Mouse (Mus musculus) forebrain, embryonic 15.5 days (tissue): ENCODE measurements around the gene Plscr2. TPM values are rescaled to one million over a fixed set of nuclear protein-coding genes. Genes with fewer than 3 reads are reported as not detected.

Source experiments
- ATAC-seq: fragments of 200-750 bp; cut with Nextera tagmentation; replicated peaks from 2 replicates; pipeline ENCODE4 v1.8.0; 2017; ENCODE audit warnings: mild to moderate bottlenecking, moderate TSS enrichment, moderate library complexity
- H3K27ac ChIP-seq: fragments of 300-500 bp; sonication (generic); replicated peaks from 2 replicates; pipeline ENCODE4 v1.5.1; 2015; ENCODE audit warnings: mild to moderate bottlenecking, inconsistent platforms
- H3K27me3 ChIP-seq: fragments of 300-500 bp; sonication (generic); 2 replicates; pipeline ENCODE4 v1.6.1; 2015; ENCODE audit warnings: inconsistent platforms
- H3K36me3 ChIP-seq: fragments of 300-500 bp; sonication (generic); 2 replicates; pipeline ENCODE4 v1.6.1; 2015; ENCODE audit warnings: mild to moderate bottlenecking, inconsistent platforms
- H3K4me1 ChIP-seq: fragments of 300-500 bp; sonication (generic); 2 replicates; pipeline ENCODE4 v1.6.1; 2015; ENCODE audit warnings: inconsistent platforms
- H3K4me2 ChIP-seq: fragments of 300-500 bp; sonication (generic); replicated peaks from 2 replicates; pipeline ENCODE4 v1.6.1; 2015; ENCODE audit warnings: mild to moderate bottlenecking, inconsistent platforms
- H3K4me3 ChIP-seq: fragments of 300-500 bp; sonication (generic); 2 replicates; pipeline ENCODE4 v1.5.1; 2015; ENCODE audit warnings: mild to moderate bottlenecking, inconsistent platforms
- H3K9ac ChIP-seq: fragments of 300-500 bp; sonication (generic); replicated peaks from 2 replicates; pipeline ENCODE4 v1.6.1; 2015; ENCODE audit warnings: mild to moderate bottlenecking, inconsistent platforms
- H3K9me3 ChIP-seq: fragments of 300-500 bp; sonication (generic); 2 replicates; pipeline ENCODE4 v1.6.1; 2016; ENCODE audit warnings: inconsistent platforms
- WGBS: fragments of 180-500 bp; shearing (Covaris S2); methylation state at CpG from one replicate; pipeline ENCODE4 v1.1.7; 2015; ENCODE audit warnings: mixed read lengths; 5-methylcytosine and 5-hydroxymethylcytosine counted together
- polyA plus RNA-seq: library from polyadenylated mRNA; unstranded; fragments of >200 nt; fragmentation: Nextera tagmentation; extraction: Ambion mirVana; gene quantifications from 2 replicates; pipeline ENCODE4 v1.2.1, GENCODE M21; 2015

Plscr2 gene
- polyA plus RNA-seq: 0.99 and 1.3 TPM in 2 replicates

GRCm38 (mm10) chr9:92275486-92276207 lies at the start of gene Plscr2:
Plscr2 (plus strand) TSS chr9:92275602.
- Histone ChIP-seq H3K9ac (no peak within 1 kb of the TSS), H3K4me2 (no peak within 1 kb of the TSS), H3K4me1 (no peaks in the 10 kb centered on the region), H3K36me3 (no peaks in the 10 kb centered on the region), H3K9me3 (no peaks in the 10 kb centered on the region), H3K27me3 (no peaks in the 10 kb centered on the region), H3K4me3 (no peak within 1 kb of the TSS), H3K27ac (no peak within 1 kb of the TSS)
- no peak for ATAC-seq
- WGBS: 76% methylated on average over 9 of the region's 9 CpGs

GRCm38 (mm10) chr9:92226127-92226655 lies 49.2 kb upstream of the Plscr2 start:
- Histone ChIP-seq H3K4me3 (no peak overlapping the region), H3K27me3 (no peaks in the 10 kb centered on the region), H3K9ac (no peak overlapping the region), H3K9me3 (no peaks in the 10 kb centered on the region), H3K27ac (no peak overlapping the region), H3K36me3 (no peaks in the 10 kb centered on the region), H3K4me2 (no peak overlapping the region), H3K4me1 (no peaks in the 10 kb centered on the region)
- ATAC-seq: no peak
- 90% methylated on average over 3 of the region's 3 CpGs for WGBS

- WGBS: 87% methylated on average over 3 of the region's 3 CpGs
- H3K9ac ChIP-seq: no peak overlapping the region
- H3K36me3 ChIP-seq: no peaks in the 10 kb centered on the region
- H3K4me3 ChIP-seq: no peak overlapping the region
- H3K27ac ChIP-seq: no peak overlapping the region
- no peak overlapping the region for H3K4me2 ChIP-seq
- H3K9me3 ChIP-seq: no peaks in the 10 kb centered on the region
- no peak for ATAC-seq
- no peaks in the 10 kb centered on the region for H3K4me1 ChIP-seq
- no peaks in the 10 kb centered on the region for H3K27me3 ChIP-seq
Measured at GRCm38 (mm10) chr9:92226795-92227194, 48.6 kb upstream of the Plscr2 start.

- no peak overlapping the region for H3K9ac ChIP-seq
- no peak for ATAC-seq
- no peaks in the 10 kb centered on the region for H3K9me3 ChIP-seq
- H3K27me3 ChIP-seq: no peaks in the 10 kb centered on the region
- no peak overlapping the region for H3K4me2 ChIP-seq
- H3K4me1 ChIP-seq: no peaks in the 10 kb centered on the region
- no peak overlapping the region for H3K27ac ChIP-seq
- no peak overlapping the region for H3K4me3 ChIP-seq
- no peaks in the 10 kb centered on the region for H3K36me3 ChIP-seq
- WGBS: 94% methylated on average over 16 of the region's 16 CpGs
Measured at GRCm38 (mm10) chr9:92228867-92229832, 46.3 kb upstream of the Plscr2 start.

- Histone ChIP-seq H3K9ac (no peak overlapping the region), H3K27ac (no peak overlapping the region), H3K36me3 (no peaks in the 10 kb centered on the region), H3K4me3 (no peak overlapping the region), H3K27me3 (no peaks in the 10 kb centered on the region), H3K4me1 (no peaks in the 10 kb centered on the region), H3K4me2 (no peak overlapping the region), H3K9me3 (no peaks in the 10 kb centered on the region)
- ATAC-seq: no peak
- 86% methylated on average over 2 of the region's 2 CpGs for WGBS
Measured at GRCm38 (mm10) chr9:92229833-92230205, 45.6 kb upstream of the Plscr2 start.

- Histone ChIP-seq H3K4me2 (no peak overlapping the region), H3K4me3 (no peak overlapping the region), H3K4me1 (no peaks in the 10 kb centered on the region), H3K27ac (no peak overlapping the region), H3K9me3 (no peaks in the 10 kb centered on the region), H3K36me3 (no peaks in the 10 kb centered on the region), H3K27me3 (no peaks in the 10 kb centered on the region), H3K9ac (no peak overlapping the region)
- no peak for ATAC-seq
- WGBS: 87% methylated on average over 11 of the region's 11 CpGs
Measured at GRCm38 (mm10) chr9:92234901-92235458, 40.4 kb upstream of the Plscr2 start.

GRCm38 (mm10) chr9:92248773-92249446 lies 26.5 kb upstream of the Plscr2 start:
- H3K9me3 ChIP-seq: no peaks in the 10 kb centered on the region
- no peaks in the 10 kb centered on the region for H3K36me3 ChIP-seq
- no peak overlapping the region for H3K4me3 ChIP-seq
- no peak overlapping the region for H3K4me2 ChIP-seq
- no peak overlapping the region for H3K27ac ChIP-seq
- peaks cover 15% of the 10 kb centered on the region; the same call in 1 of the 2 replicates for H3K4me1 ChIP-seq
- no peak for ATAC-seq
- whole genome bisulfite sequencing: 85% methylated on average over 7 of the region's 7 CpGs
- H3K27me3 ChIP-seq: no peaks in the 10 kb centered on the region
- H3K9ac ChIP-seq: no peak overlapping the region

- 39% methylated on average over 7 of the region's 7 CpGs for WGBS
- Histone ChIP-seq H3K36me3 (no peaks in the 10 kb centered on the region), H3K27me3 (no peaks in the 10 kb centered on the region), H3K9me3 (no peaks in the 10 kb centered on the region), H3K27ac (peak within 1 kb of the TSS; percentile 55), H3K4me2 (peak within 1 kb of the TSS; percentile 84), H3K4me1 (peaks cover 15% of the 10 kb centered on the region; the same call in 1 of the 2 replicates), H3K9ac (peak within 1 kb of the TSS; percentile 62), H3K4me3 (peak within 1 kb of the TSS; percentile 57)
- no peak for ATAC-seq
Measured at GRCm38 (mm10) chr9:92249447-92249852, 26.0 kb upstream of the Plscr2 start, which contains the start of gene Plscr1. Plscr1 (plus strand) TSS chr9:92249750.

- no peaks in the 10 kb centered on the region for H3K9me3 ChIP-seq
- peak overlapping the region; percentile 55 for H3K27ac ChIP-seq
- peak overlapping the region; percentile 62 for H3K9ac ChIP-seq
- H3K4me1 ChIP-seq: peaks cover 15% of the 10 kb centered on the region; the same call in 1 of the 2 replicates
- peak; percentile 96 for ATAC-seq
- no peaks in the 10 kb centered on the region for H3K36me3 ChIP-seq
- peak overlapping the region; percentile 84 for H3K4me2 ChIP-seq
- peak overlapping the region; percentile 57 for H3K4me3 ChIP-seq
- H3K27me3 ChIP-seq: no peaks in the 10 kb centered on the region
- under 1% methylated on average over 40 of the region's 40 CpGs for WGBS
Measured at GRCm38 (mm10) chr9:92249987-92250772, 25.2 kb upstream of the Plscr2 start.

GRCm38 (mm10) chr9:92252718-92253117 lies 22.7 kb upstream of the Plscr2 start:
- no peaks in the 10 kb centered on the region for H3K36me3 ChIP-seq
- 73% methylated on average over 5 of the region's 5 CpGs for WGBS
- ATAC-seq: no peak

More at GRCm38 (mm10) chr9:92252718-92253117, 22.7 kb upstream of the Plscr2 start:
- Histone ChIP-seq H3K27ac (no peak overlapping the region), H3K9me3 (no peaks in the 10 kb centered on the region), H3K9ac (no peak overlapping the region), H3K4me1 (peaks cover 15% of the 10 kb centered on the region; the same call in 1 of the 2 replicates), H3K4me2 (no peak overlapping the region), H3K27me3 (no peaks in the 10 kb centered on the region), H3K4me3 (no peak overlapping the region)
